Mouse (Mus musculus): Measurements from ENCODE around the gene AU015836. TPM values are rescaled to one million over a fixed set of nuclear protein-coding genes. Genes with fewer than 3 reads are reported as not detected.
"Not testable (repeated sequence)": the region's sequence is repeated elsewhere in the genome, so short reads cannot be mapped to it uniquely, and the experiment has no call there.

AU015836 gene
- polyA plus RNA-seq, 1 experiment: 0.04 TPM

DNA sequence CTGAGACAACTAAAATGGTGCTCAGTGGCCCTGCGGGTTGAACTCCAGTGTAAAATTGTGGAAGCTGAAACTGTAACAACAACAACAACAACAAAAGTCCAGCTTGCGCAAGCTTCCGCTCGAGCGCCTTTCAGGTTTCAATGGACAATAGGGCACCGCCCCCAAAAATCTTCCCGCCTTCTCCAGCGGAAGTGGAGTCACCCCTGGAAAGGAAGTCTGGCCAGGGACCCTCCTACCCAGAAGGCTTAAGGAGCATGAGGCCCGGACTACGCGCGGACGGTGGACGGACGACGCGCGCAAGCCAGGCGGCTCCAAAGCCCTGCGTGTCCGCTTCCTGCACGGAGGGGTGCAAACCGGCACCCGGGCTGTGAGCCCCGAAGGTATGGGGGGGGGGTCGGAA is 11.9 kb downstream of the AU015836 start:
- no peaks in the 10 kb centered on the region for H3K4me1 ChIP-seq (replicated peaks; ENCODE audit: control insufficient read depth, insufficient read depth, low read length)
- DNase-seq: no peak
- H3K4me3 ChIP-seq (ENCODE audit: control insufficient read depth, insufficient read depth, low read length): no peak overlapping the region
- TF ChIP-seq CTCF (IDR thresholded peaks at IDR 0.05; ENCODE audit: borderline replicate concordance, control insufficient read depth, extremely low read depth, insufficient read depth, low read length, poor library complexity): no peak
- no peak for TF ChIP-seq POLR2A (IDR thresholded peaks at IDR 0.05; ENCODE audit: control insufficient read depth, extremely low read depth, insufficient read depth, low read length, poor library complexity)
- no peak overlapping the region for H3K27ac ChIP-seq (ENCODE audit: control insufficient read depth, insufficient read depth, low read length)
- WGBS: 97% methylated on average over 25 of the region's 26 CpGs
- no peaks in the 10 kb centered on the region for H3K36me3 ChIP-seq (ENCODE audit: control insufficient read depth, insufficient read depth, low read length)
- no peaks in the 10 kb centered on the region for H3K27me3 ChIP-seq (ENCODE audit: control insufficient read depth, insufficient read depth, low read length)

DNA sequence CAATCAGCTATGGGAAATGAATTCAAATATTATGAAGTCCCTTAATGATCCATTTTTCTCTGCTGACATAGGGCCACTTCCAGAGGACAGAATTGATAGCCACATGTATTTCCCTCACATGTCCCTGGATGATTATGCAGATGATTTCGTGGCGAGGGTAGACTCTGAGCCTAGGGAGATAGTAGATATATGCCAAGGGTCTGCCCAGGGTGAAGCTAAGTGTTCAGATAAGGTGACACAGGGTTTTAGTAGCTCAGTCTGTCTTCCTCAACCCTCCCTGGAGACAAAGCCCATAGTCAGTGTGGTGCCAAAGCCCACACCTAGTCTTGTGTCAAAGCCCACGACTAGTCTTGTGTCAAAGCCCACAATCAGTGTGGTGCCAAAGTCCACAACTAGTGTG is 13.7 kb downstream of the AU015836 start:
- DNase-seq: no peak
- Histone ChIP-seq H3K4me1 (replicated peaks; ENCODE audit: control insufficient read depth, insufficient read depth, low read length) (no peaks in the 10 kb centered on the region), H3K27me3 (ENCODE audit: control insufficient read depth, insufficient read depth, low read length) (no peaks in the 10 kb centered on the region), H3K27ac (ENCODE audit: control insufficient read depth, insufficient read depth, low read length) (no peak overlapping the region), H3K36me3 (ENCODE audit: control insufficient read depth, insufficient read depth, low read length) (no peaks in the 10 kb centered on the region), H3K4me3 (ENCODE audit: control insufficient read depth, insufficient read depth, low read length) (no peak overlapping the region)
- TF ChIP-seq POLR2A (IDR thresholded peaks at IDR 0.05; ENCODE audit: control insufficient read depth, extremely low read depth, insufficient read depth, low read length, poor library complexity): no peak
- no peak for TF ChIP-seq CTCF (IDR thresholded peaks at IDR 0.05; ENCODE audit: borderline replicate concordance, control insufficient read depth, extremely low read depth, insufficient read depth, low read length, poor library complexity)
- 78% methylated on average over 3 of the region's 3 CpGs for WGBS

DNA sequence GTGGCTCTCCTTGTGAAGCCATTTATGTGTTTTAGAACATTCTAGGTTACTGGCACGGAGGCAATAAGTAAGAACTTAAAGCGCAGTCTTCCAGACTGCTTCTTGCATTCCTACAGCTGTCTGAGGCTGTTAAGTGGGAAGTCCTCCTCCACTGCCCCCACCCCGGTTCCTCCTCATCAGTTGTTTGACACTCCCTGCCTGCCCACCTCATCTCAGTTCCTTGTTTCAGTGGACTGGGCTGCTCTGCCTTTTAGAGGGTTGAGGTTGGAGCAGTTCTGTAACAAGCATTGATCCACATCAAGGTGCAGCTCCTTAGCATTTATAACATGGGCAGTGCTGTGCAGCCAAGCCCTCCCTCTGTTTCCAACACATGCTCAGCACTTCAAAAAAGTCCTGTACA is 16.6 kb downstream of the AU015836 start:
- not testable (repeated sequence) for H3K4me1 ChIP-seq (replicated peaks; ENCODE audit: control insufficient read depth, insufficient read depth, low read length)
- 42% methylated on average over 3 of the region's 3 CpGs for WGBS

DNA sequence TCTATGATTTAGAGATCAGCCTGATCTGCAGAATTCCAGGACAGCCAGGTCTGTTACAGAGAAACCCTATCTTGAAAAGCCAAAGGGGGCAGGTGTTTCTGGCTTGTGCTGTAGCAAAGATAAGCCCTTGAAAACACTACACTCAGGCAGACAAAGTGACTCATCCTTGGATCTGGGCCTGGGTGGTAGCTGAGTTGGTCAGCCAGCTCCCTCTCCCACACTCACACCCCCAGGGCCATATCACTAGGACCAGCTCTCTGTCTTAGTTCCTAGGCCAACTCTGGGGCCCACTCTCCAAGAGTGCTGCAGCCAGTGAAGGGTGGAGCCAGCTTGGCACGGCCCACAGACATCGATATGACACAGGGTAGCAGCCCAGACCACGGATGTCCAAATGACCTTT is 38.5 kb downstream of the AU015836 start:
- WGBS: 90% methylated on average over 3 of the region's 3 CpGs
- no peak overlapping the region for H3K4me3 ChIP-seq (ENCODE audit: control insufficient read depth, insufficient read depth, low read length)
- TF ChIP-seq POLR2A (IDR thresholded peaks at IDR 0.05; ENCODE audit: control insufficient read depth, extremely low read depth, insufficient read depth, low read length, poor library complexity): no peak
- no peak for TF ChIP-seq CTCF (IDR thresholded peaks at IDR 0.05; ENCODE audit: borderline replicate concordance, control insufficient read depth, extremely low read depth, insufficient read depth, low read length, poor library complexity)
- no peaks in the 10 kb centered on the region for H3K4me1 ChIP-seq (replicated peaks; ENCODE audit: control insufficient read depth, insufficient read depth, low read length)
- H3K36me3 ChIP-seq (ENCODE audit: control insufficient read depth, insufficient read depth, low read length): no peaks in the 10 kb centered on the region
- no peak overlapping the region for H3K27ac ChIP-seq (ENCODE audit: control insufficient read depth, insufficient read depth, low read length)
- no peak for DNase-seq
- H3K27me3 ChIP-seq (ENCODE audit: control insufficient read depth, insufficient read depth, low read length): no peaks in the 10 kb centered on the region

More for the DNA sequence above, 16.6 kb downstream of the AU015836 start:
- DNase-seq; H3K36me3 ChIP-seq (ENCODE audit: control insufficient read depth, insufficient read depth, low read length); H3K4me3 ChIP-seq (ENCODE audit: control insufficient read depth, insufficient read depth, low read length); H3K27ac ChIP-seq (ENCODE audit: control insufficient read depth, insufficient read depth, low read length); H3K27me3 ChIP-seq (ENCODE audit: control insufficient read depth, insufficient read depth, low read length): not testable (repeated sequence)

DNA sequence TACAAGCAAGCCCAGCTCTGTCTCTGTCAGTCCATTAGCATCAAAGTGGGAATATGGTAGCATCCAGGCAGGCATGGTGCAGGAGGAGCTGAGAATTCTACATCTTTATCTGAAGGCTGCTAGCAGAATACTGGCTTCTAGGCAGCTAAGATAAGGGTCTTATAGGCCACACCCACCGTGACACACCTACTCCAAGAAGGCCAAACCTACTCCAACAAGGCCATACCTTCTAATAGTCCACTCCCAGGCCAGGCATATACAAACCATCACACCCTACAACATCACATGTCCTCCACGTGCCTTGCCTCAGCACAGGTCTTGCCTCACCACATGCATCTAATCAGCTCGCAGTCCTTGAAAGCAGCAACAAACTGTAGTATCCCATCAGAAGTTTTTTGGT is 41.0 kb downstream of the AU015836 start:
- Histone ChIP-seq H3K27me3 (ENCODE audit: control insufficient read depth, insufficient read depth, low read length) (no peaks in the 10 kb centered on the region), H3K4me1 (replicated peaks; ENCODE audit: control insufficient read depth, insufficient read depth, low read length) (no peaks in the 10 kb centered on the region), H3K27ac (ENCODE audit: control insufficient read depth, insufficient read depth, low read length) (no peak overlapping the region), H3K36me3 (ENCODE audit: control insufficient read depth, insufficient read depth, low read length) (no peaks in the 10 kb centered on the region), H3K4me3 (ENCODE audit: control insufficient read depth, insufficient read depth, low read length) (no peak overlapping the region)
- WGBS: 94% methylated on average over 3 of the region's 3 CpGs
- TF ChIP-seq CTCF (IDR thresholded peaks at IDR 0.05; ENCODE audit: borderline replicate concordance, control insufficient read depth, extremely low read depth, insufficient read depth, low read length, poor library complexity) (no peak), POLR2A (IDR thresholded peaks at IDR 0.05; ENCODE audit: control insufficient read depth, extremely low read depth, insufficient read depth, low read length, poor library complexity) (no peak)
- no peak for DNase-seq

DNA sequence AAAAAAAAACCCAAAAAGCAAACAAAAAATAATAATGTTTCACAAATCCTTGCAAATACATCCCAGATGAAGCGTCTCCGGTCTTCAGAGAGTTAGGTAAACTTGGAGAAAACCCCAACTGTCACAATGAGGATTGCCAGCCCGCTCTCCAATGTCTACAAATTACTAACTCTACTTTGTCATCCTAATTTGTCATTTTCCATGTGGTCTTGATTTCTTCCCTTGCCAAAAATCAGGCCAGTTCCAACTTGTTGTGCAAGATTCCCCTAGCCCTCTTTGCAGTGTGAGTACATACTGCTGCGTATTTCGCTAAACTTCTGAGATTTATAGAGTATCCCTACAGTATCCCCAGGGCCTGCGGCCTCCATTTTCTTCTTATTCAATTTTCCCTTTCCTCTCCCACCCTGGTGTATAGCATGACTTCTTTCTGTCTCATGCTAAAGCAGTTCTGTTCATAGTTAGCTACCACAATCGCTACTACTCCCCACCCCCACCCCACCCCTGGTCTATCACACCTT is 43.3 kb downstream of the AU015836 start:
- Histone ChIP-seq H3K27ac (ENCODE audit: control insufficient read depth, insufficient read depth, low read length) (no peak overlapping the region), H3K4me3 (ENCODE audit: control insufficient read depth, insufficient read depth, low read length) (no peak overlapping the region), H3K36me3 (ENCODE audit: control insufficient read depth, insufficient read depth, low read length) (no peaks in the 10 kb centered on the region), H3K27me3 (ENCODE audit: control insufficient read depth, insufficient read depth, low read length) (no peaks in the 10 kb centered on the region), H3K4me1 (replicated peaks; ENCODE audit: control insufficient read depth, insufficient read depth, low read length) (no peaks in the 10 kb centered on the region)
- 97% methylated on average over 7 of the region's 7 CpGs for WGBS
- no peak for DNase-seq
- no peak for TF ChIP-seq POLR2A (IDR thresholded peaks at IDR 0.05; ENCODE audit: control insufficient read depth, extremely low read depth, insufficient read depth, low read length, poor library complexity)
- no peak for TF ChIP-seq CTCF (IDR thresholded peaks at IDR 0.05; ENCODE audit: borderline replicate concordance, control insufficient read depth, extremely low read depth, insufficient read depth, low read length, poor library complexity)

DNA sequence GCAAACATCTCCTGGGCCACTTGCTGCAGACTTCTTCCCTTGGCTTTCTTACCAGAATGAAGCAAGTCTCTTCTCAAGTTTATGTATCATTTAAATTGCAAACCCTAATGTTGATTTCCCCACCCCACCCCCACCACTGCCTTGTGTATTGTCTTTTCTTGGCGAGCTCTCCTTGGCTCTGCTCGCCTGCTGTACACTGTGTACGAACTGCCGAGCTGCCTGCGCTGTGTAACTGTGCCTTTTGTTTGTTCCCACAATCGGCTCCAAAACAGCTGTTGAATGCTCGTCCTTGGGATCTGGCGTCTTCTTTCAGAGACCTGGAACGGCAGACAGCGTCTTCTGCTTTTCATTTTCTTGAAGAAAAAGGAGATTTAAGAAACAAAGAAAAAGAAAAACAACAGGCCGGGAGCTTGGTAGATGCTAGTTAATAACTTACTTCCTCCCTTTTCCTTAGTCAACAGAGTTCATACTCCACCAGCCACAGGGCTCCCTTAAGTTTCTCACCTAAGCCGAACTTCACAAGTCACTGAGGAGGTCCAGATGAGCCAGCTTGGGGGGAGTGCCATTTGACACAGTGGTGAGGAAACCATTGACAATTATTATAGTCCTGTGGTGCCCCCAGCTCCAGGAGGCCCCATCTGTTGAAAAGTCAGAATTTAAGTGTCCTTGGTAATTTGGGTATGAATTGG is 44.2 kb downstream of the AU015836 start:
- Histone ChIP-seq H3K4me3 (ENCODE audit: control insufficient read depth, insufficient read depth, low read length) (no peak overlapping the region), H3K27ac (ENCODE audit: control insufficient read depth, insufficient read depth, low read length) (no peak overlapping the region), H3K27me3 (ENCODE audit: control insufficient read depth, insufficient read depth, low read length) (no peaks in the 10 kb centered on the region), H3K4me1 (replicated peaks; ENCODE audit: control insufficient read depth, insufficient read depth, low read length) (no peaks in the 10 kb centered on the region), H3K36me3 (ENCODE audit: control insufficient read depth, insufficient read depth, low read length) (no peaks in the 10 kb centered on the region)
- TF ChIP-seq POLR2A (IDR thresholded peaks at IDR 0.05; ENCODE audit: control insufficient read depth, extremely low read depth, insufficient read depth, low read length, poor library complexity) (no peak), CTCF (IDR thresholded peaks at IDR 0.05; ENCODE audit: borderline replicate concordance, control insufficient read depth, extremely low read depth, insufficient read depth, low read length, poor library complexity) (no peak)
- DNase-seq: no peak
- 82% methylated on average over 12 of the region's 12 CpGs for WGBS

Data from thymus, adult 2 months (tissue).